Mouse (Mus musculus) intestine, embryonic 15.5 days (tissue): ENCODE results near the gene Wdr19. TPM values are rescaled to one million over a fixed set of nuclear protein-coding genes. Genes with fewer than 3 reads are reported as not detected.

Experiments used
- ATAC-seq: fragments of 200-750 bp; cut with Nextera tagmentation; 2 replicates; pipeline ENCODE4 v1.8.0; 2017; ENCODE audit warnings: moderate TSS enrichment, moderate library complexity
- H3K27ac ChIP-seq: fragments of 300-500 bp; sonication (generic); 2 replicates; pipeline ENCODE4 v1.5.1; 2015; ENCODE audit warnings: mild to moderate bottlenecking, inconsistent platforms
- H3K27me3 ChIP-seq: fragments of 300-500 bp; sonication (generic); replicated peaks from 2 replicates; pipeline ENCODE4 v1.6.1; 2015; ENCODE audit warnings: inconsistent platforms
- H3K36me3 ChIP-seq: fragments of 300-500 bp; sonication (generic); 2 replicates; pipeline ENCODE4 v1.6.1; 2015; ENCODE audit warnings: inconsistent platforms
- H3K4me1 ChIP-seq: fragments of 300-500 bp; sonication (generic); replicated peaks from 2 replicates; pipeline ENCODE4 v1.6.1; 2015; ENCODE audit warnings: inconsistent platforms
- H3K4me2 ChIP-seq: fragments of 300-500 bp; sonication (generic); replicated peaks from 2 replicates; pipeline ENCODE4 v1.6.1; 2015; ENCODE audit warnings: mild to moderate bottlenecking, inconsistent platforms
- H3K4me3 ChIP-seq: fragments of 300-500 bp; sonication (generic); replicated peaks from 2 replicates; pipeline ENCODE4 v1.5.1; 2015; ENCODE audit warnings: inconsistent platforms
- H3K9ac ChIP-seq: fragments of 300-500 bp; sonication (generic); 2 replicates; pipeline ENCODE4 v1.6.1; 2015; ENCODE audit warnings: inconsistent platforms
- H3K9me3 ChIP-seq: fragments of 300-500 bp; sonication (generic); 2 replicates; pipeline ENCODE4 v1.6.1; 2016; ENCODE audit warnings: inconsistent platforms
- WGBS: fragments of 180-500 bp; shearing (Covaris S2); methylation state at CpG from one replicate; pipeline ENCODE4 v1.1.7; 2015; 5-methylcytosine and 5-hydroxymethylcytosine counted together
- polyA plus RNA-seq: library from polyadenylated mRNA; unstranded; fragments of >200 nt; fragmentation: Nextera tagmentation; extraction: Ambion mirVana; gene quantifications from 2 replicates; pipeline ENCODE4 v1.2.1, GENCODE M21; 2015

The Wdr19 gene
- 4.8 and 4.9 TPM in 2 replicates for polyA plus RNA-seq

DNA sequence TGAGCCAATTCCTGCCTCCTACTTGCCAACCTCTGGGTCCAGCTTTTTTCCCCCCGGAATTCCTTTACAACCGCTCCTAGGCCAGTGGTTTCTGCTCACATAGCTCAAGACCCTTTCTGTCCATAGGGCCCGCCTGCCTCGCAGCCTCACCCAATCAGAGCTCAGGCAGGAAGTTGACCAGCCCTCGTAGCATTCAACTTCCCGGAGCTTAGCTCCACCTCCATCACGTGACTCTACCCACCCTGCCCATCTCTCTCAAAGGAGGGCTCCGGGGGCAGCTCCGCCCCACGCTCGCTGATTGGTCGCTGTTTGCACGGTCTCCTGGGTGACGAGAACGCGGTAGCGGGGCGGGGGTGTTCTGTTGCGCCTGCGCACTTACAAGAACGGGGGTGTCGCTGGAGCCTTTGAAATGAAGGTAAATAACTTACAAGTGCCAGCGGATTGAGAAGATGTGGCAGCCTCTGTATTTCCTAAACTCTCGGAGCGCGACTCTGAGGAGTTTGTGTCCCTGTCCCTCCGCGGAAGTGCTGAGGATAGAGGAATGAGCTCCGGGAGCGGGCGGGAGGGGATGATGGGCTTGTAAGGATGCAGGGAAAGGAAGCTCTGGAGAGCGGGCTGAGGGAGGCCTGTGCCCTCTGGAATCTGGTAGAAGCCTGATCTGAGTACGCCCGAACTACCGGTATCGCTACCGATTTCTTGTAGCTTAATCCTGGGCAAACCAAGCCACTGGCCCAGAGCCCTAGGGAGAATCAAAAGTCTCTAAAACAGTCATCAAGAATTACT lies at the start of gene Wdr19:
Gene Wdr19 (plus strand): TSS at position 351 of the 783 bp plus-strand sequence.
- H3K27me3 ChIP-seq = no peaks in the 10 kb centered on the region
- under 1% methylated on average over 37 of the region's 37 CpGs for whole genome bisulfite sequencing
- ATAC-seq = peak; percentile 100
- peak within 1 kb of the TSS; percentile 78 for H3K4me2 ChIP-seq
- no peak within 1 kb of the TSS; the same call in 1 of the 2 replicates for H3K27ac ChIP-seq
- no peaks in the 10 kb centered on the region; the same call in 1 of the 2 replicates for H3K4me1 ChIP-seq
- H3K36me3 ChIP-seq = no peaks in the 10 kb centered on the region
- peak within 1 kb of the TSS; percentile 48 for H3K9ac ChIP-seq
- H3K9me3 ChIP-seq = no peaks in the 10 kb centered on the region
- peak within 1 kb of the TSS; percentile 48 for H3K4me3 ChIP-seq

GRCm38 (mm10) chr5:65149706-65150105 lies 49.8 kb upstream of the Wdr19 start:
- Histone ChIP-seq H3K4me1 (no peaks in the 10 kb centered on the region), H3K9me3 (no peaks in the 10 kb centered on the region), H3K27me3 (no peaks in the 10 kb centered on the region), H3K4me2 (no peak overlapping the region), H3K27ac (no peak overlapping the region), H3K9ac (no peak overlapping the region), H3K36me3 (no peaks in the 10 kb centered on the region), H3K4me3 (no peak overlapping the region)
- no peak for ATAC-seq
- WGBS = 93% methylated on average over 6 of the region's 6 CpGs

DNA sequence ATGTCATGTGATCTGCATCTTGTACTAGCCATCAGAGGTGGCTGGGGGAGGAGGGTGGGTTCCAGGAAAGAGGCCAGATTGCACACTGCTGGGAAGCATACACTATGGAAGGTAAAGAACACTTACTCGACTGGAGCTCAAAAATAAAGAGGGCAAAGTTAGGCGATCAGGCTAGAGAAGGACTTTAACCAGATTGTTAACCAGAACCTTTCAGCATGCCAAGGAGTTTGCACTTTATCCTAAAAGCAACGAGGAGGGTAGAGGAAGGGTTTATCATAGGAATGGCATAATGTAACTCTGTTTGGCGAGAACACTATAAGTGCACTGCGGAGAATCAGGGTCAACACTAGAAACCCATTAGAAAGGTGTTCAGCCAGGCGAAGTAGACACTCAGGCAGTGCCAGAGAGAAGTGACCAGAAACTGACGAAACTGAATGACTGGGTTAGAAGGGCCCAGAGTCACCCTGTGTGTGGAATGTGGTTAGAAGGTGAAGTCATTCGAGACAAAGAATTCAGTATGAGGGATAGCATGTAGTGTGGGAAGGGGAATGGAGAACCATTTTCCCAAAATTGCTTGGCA lies 49.0 kb upstream of the Wdr19 start:
- no peak for ATAC-seq
- no peak overlapping the region for H3K4me3 ChIP-seq
- H3K27ac ChIP-seq = no peak overlapping the region
- no peaks in the 10 kb centered on the region for H3K36me3 ChIP-seq
- 85% methylated on average over 8 of the region's 8 CpGs for WGBS
- H3K9ac ChIP-seq = no peak overlapping the region
- no peaks in the 10 kb centered on the region for H3K27me3 ChIP-seq
- no peaks in the 10 kb centered on the region for H3K4me1 ChIP-seq
- no peaks in the 10 kb centered on the region for H3K9me3 ChIP-seq
- no peak overlapping the region for H3K4me2 ChIP-seq

- ATAC-seq = no peak
- no peak overlapping the region for H3K4me2 ChIP-seq
Observed at GRCm38 (mm10) chr5:65151276-65151675, 48.2 kb upstream of the Wdr19 start.

GRCm38 (mm10) chr5:65151767-65152166 lies 47.7 kb upstream of the Wdr19 start:
- ATAC-seq = no peak
- Histone ChIP-seq H3K4me2 (no peak overlapping the region), H3K4me3 (no peak overlapping the region), H3K9ac (no peak overlapping the region), H3K27me3 (no peaks in the 10 kb centered on the region), H3K4me1 (no peaks in the 10 kb centered on the region), H3K9me3 (no peaks in the 10 kb centered on the region), H3K36me3 (no peaks in the 10 kb centered on the region), H3K27ac (no peak overlapping the region)
- 86% methylated on average over 5 of the region's 5 CpGs for WGBS

More at GRCm38 (mm10) chr5:65151276-65151675, 48.2 kb upstream of the Wdr19 start:
- Histone ChIP-seq H3K27me3 (no peaks in the 10 kb centered on the region), H3K4me3 (no peak overlapping the region), H3K27ac (no peak overlapping the region), H3K9ac (no peak overlapping the region), H3K9me3 (no peaks in the 10 kb centered on the region), H3K4me1 (no peaks in the 10 kb centered on the region), H3K36me3 (no peaks in the 10 kb centered on the region)
- 82% methylated on average over 3 of the region's 3 CpGs for WGBS

DNA sequence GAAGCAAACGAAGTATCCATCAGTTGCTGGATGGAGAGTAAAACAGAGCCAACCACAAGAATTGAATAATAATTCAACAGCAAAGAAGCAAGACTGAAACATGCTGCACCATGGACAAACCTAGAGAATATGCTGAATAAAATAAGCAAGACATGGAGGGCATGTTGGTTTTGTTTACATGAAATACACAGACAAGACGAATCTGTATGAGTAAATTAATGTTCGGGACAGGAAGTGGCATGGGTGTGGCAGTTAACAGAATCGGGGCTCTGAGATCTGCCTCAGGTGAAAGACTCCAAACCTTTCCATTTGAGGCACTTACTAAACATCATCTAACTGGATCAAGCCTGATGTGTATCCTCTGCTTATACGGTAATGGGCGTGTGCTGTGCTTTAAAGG lies 45.2 kb upstream of the Wdr19 start:
- no peak for ATAC-seq
- no peak overlapping the region for H3K27ac ChIP-seq
- H3K4me1 ChIP-seq = no peaks in the 10 kb centered on the region
- WGBS = 83% methylated on average over 6 of the region's 6 CpGs
- H3K4me2 ChIP-seq = no peak overlapping the region
- H3K4me3 ChIP-seq = no peak overlapping the region
- H3K36me3 ChIP-seq = no peaks in the 10 kb centered on the region
- no peaks in the 10 kb centered on the region for H3K9me3 ChIP-seq
- H3K27me3 ChIP-seq = no peaks in the 10 kb centered on the region
- no peak overlapping the region for H3K9ac ChIP-seq

DNA sequence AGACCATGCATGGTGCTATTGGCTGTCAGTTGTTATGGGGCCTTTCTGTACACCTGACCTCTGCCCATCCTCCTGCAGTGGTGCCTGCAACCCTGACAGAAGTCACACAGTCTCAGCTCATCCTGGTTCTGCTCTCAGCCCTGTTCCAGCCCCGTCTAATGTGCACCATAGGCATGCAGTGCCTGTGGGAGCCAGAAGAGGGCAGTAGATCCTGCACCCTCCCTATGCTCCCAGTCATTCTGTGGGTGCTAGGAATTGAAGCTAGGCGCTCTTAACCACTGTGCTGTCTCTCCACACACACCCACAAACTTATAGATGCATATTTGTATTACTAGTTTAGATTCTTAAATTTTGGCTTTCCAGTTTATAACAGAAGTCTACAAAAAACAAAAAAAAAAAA lies 42.6 kb upstream of the Wdr19 start:
- no peak overlapping the region for H3K4me3 ChIP-seq
- H3K4me2 ChIP-seq = no peak overlapping the region
- no peak overlapping the region for H3K9ac ChIP-seq
- no peak overlapping the region for H3K27ac ChIP-seq
- H3K4me1 ChIP-seq = no peaks in the 10 kb centered on the region
- H3K9me3 ChIP-seq = no peaks in the 10 kb centered on the region
- WGBS = 70% methylated on average over 2 of the region's 2 CpGs
- ATAC-seq = no peak
- no peaks in the 10 kb centered on the region for H3K36me3 ChIP-seq
- H3K27me3 ChIP-seq = no peaks in the 10 kb centered on the region

DNA sequence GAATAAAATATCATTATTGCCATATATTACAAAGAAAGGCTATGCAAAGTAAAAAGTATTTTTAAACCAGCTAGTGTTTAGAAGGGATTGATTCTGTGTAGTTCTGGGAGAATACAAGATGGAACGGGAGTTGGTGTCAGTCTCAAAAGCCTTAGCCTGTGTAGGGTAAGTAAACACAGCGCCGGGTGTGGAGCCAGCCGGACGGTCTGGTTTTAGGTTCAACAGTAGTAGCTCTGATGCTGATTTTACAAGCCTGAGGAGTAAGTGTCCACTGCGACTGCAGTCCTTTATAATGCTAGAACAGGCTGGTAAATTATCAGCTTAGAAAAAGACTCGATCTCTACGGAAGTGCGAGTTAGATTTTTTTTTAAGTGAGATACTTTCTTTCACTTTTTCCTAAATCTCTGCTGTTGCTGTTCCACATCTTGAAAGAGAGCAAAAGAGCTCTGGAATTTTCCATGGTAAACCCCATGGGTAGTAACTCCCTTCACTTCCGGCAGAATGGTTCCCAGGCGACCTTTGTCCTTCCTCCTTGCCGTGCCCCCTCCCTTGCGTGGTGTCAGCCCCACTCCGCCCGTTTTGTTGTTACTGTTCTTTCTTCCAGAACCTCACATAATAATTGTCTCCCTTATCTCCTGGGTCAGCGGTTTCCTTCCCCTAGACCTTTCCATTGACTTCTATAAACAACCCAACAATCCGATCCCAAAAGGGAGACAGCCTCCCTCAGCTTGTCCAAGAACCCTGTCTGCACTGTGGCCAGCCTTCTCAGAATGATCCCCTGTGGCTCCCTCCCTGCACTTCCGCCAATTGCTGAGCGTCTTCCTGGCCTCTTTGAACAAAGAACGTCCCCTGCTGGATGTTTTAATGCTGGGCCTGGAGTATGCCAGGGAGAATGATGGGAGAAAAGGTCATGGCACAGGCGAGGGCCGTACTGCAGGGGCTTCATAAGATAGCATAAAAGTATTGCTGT lies 41.8 kb upstream of the Wdr19 start:
- no peaks in the 10 kb centered on the region for H3K4me1 ChIP-seq
- H3K9ac ChIP-seq = no peak overlapping the region
- peak; percentile 83 for ATAC-seq
- peak overlapping the region; percentile 39 for H3K4me2 ChIP-seq
- H3K4me3 ChIP-seq = no peak overlapping the region
- 56% methylated on average over 22 of the region's 22 CpGs for WGBS
- H3K9me3 ChIP-seq = no peaks in the 10 kb centered on the region
- 0 out of 2 replicates have a peak overlapping the region, but pooled peaks have one; percentile 13 for H3K27ac ChIP-seq
- no peaks in the 10 kb centered on the region for H3K36me3 ChIP-seq
- no peaks in the 10 kb centered on the region for H3K27me3 ChIP-seq

- Histone ChIP-seq H3K9me3 (no peaks in the 10 kb centered on the region), H3K4me2 (no peak overlapping the region), H3K36me3 (no peaks in the 10 kb centered on the region), H3K27me3 (no peaks in the 10 kb centered on the region), H3K4me3 (no peak overlapping the region), H3K9ac (no peak overlapping the region), H3K27ac (no peak overlapping the region), H3K4me1 (no peaks in the 10 kb centered on the region)
- 90% methylated on average over 20 of the region's 20 CpGs for WGBS
- no peak for ATAC-seq
Observed at GRCm38 (mm10) chr5:65158696-65159305, 40.7 kb upstream of the Wdr19 start.

- WGBS = 55% methylated on average over 5 of the region's 5 CpGs
- H3K27ac ChIP-seq = no peak overlapping the region
- H3K9ac ChIP-seq = no peak overlapping the region
- peaks cover 2% of the 10 kb centered on the region; the same call in 1 of the 2 replicates for H3K36me3 ChIP-seq
- no peak for ATAC-seq
- no peaks in the 10 kb centered on the region for H3K9me3 ChIP-seq
- H3K4me2 ChIP-seq = no peak overlapping the region
- no peak overlapping the region for H3K4me3 ChIP-seq
- no peaks in the 10 kb centered on the region for H3K4me1 ChIP-seq
- no peaks in the 10 kb centered on the region for H3K27me3 ChIP-seq
Observed at GRCm38 (mm10) chr5:65163001-65163400, 36.5 kb upstream of the Wdr19 start.

DNA sequence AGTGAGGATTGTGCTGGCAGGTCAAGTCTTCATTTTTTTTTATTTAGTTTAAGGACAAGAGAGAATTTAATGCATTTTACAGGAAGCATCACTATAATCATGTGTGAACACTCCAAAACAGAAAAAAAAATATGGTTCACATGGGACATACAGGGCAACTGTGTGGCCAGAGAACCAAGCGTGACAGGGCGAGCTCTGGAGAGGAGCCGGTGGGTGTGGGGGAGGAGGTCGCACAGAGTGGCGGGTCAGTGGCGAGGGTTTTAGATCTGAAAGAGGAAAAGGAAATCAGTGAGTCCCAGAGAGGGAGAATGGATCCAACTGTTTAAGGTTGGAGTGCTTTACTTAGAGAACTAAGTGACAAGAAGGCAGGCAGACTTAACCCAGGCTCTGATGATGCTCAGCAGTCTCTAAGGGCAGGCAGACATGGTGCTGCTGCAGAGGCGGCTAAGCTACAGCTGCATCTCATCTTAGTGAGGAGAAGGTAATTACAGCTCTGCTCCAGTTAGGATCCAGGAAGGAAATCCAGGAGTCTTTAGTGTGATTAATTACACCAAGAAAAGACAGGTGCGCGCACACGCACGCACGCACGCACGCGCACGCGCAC lies 35.9 kb upstream of the Wdr19 start:
- H3K9ac ChIP-seq = no peak overlapping the region
- peaks cover 1% of the 10 kb centered on the region; the same call in 1 of the 2 replicates for H3K4me1 ChIP-seq
- no peak overlapping the region for H3K4me3 ChIP-seq
- no peak overlapping the region for H3K27ac ChIP-seq
- peaks cover 2% of the 10 kb centered on the region; the same call in 1 of the 2 replicates for H3K36me3 ChIP-seq
- WGBS = 72% methylated on average over 17 of the region's 17 CpGs
- H3K4me2 ChIP-seq = no peak overlapping the region
- no peaks in the 10 kb centered on the region for H3K27me3 ChIP-seq
- no peaks in the 10 kb centered on the region for H3K9me3 ChIP-seq
- no peak for ATAC-seq
